Mouse (Mus musculus) testis, adult 2 months (tissue): ENCODE results near the gene Mgll. TPM values are rescaled to one million over a fixed set of nuclear protein-coding genes. Genes with fewer than 3 reads are reported as not detected.

ENCODE experiments used
- H3K27ac ChIP-seq: fragments of 200-500 bp; 2 replicates; pipeline ENCODE4 v1.5.1; 2012; ENCODE audit warnings: low read depth, low read length; ENCODE audit not compliant: control insufficient read depth, insufficient read depth
- H3K27me3 ChIP-seq: fragments of 200-500 bp; 2 replicates; pipeline ENCODE4 v1.6.1; 2012; ENCODE audit warnings: mild to moderate bottlenecking, low read length, moderate library complexity; ENCODE audit not compliant: control insufficient read depth, insufficient read depth
- H3K36me3 ChIP-seq: fragments of 200-500 bp; 2 replicates; pipeline ENCODE4 v1.6.1; 2012; ENCODE audit warnings: mild to moderate bottlenecking, low read length; ENCODE audit not compliant: control insufficient read depth, insufficient read depth
- H3K4me1 ChIP-seq: fragments of 200-500 bp; 2 replicates; pipeline ENCODE4 v1.6.1; 2012; ENCODE audit warnings: low read length; ENCODE audit not compliant: control insufficient read depth, insufficient read depth
- H3K4me3 ChIP-seq: fragments of 200-500 bp; 2 replicates; pipeline ENCODE4 v1.5.1; 2012; ENCODE audit warnings: low read depth, mild to moderate bottlenecking, low read length, moderate library complexity, mixed read lengths; ENCODE audit not compliant: control insufficient read depth
- CTCF ChIP-seq: fragments of 200-500 bp; IDR thresholded peaks from 2 replicates; pipeline ENCODE4 v1.5.1; 2012; ENCODE audit warnings: low read depth, mild to moderate bottlenecking, inconsistent platforms, low read length, moderate library complexity; ENCODE audit not compliant: control insufficient read depth, insufficient read depth, insufficient replicate concordance
- POLR2A ChIP-seq: fragments of 200-500 bp; IDR thresholded peaks from 2 replicates; pipeline ENCODE4 v1.6.1; 2012; ENCODE audit warnings: low read depth, mild to moderate bottlenecking, inconsistent platforms, low read length, moderate library complexity; ENCODE audit not compliant: control insufficient read depth
- polyA plus RNA-seq: library from polyadenylated mRNA; depleted of rRNA; stranded (reverse); fragments of >200 nt; gene quantifications from 2 replicates; pipeline ENCODE4 v1.2.3, GENCODE M21; 2012

Gene Mgll
- polyA plus RNA-seq, 1 experiment: 38.5 TPM

GRCm38 (mm10) chr6:88860914-88861313 is 136.7 kb downstream of the Mgll start:
- Histone ChIP-seq H3K36me3 (no peaks in the 10 kb centered on the region), H3K27me3 (no peaks in the 10 kb centered on the region), H3K4me1 (no peaks in the 10 kb centered on the region), H3K27ac (no peak overlapping the region), H3K4me3 (no peak overlapping the region)
- TF ChIP-seq CTCF (peak; percentile 40; the same call in 1 of the 2 replicates), POLR2A (no peak)

GRCm38 (mm10) chr6:88865704-88866103 is 141.5 kb downstream of the Mgll start:
- Histone ChIP-seq H3K27me3 (no peaks in the 10 kb centered on the region), H3K4me3 (no peak overlapping the region), H3K27ac (no peak overlapping the region), H3K4me1 (no peaks in the 10 kb centered on the region), H3K36me3 (no peaks in the 10 kb centered on the region)
- TF ChIP-seq POLR2A: no peak

- Histone ChIP-seq H3K4me1 (peaks cover 8% of the 10 kb centered on the region), H3K36me3 (no peaks in the 10 kb centered on the region), H3K4me3 (no peak overlapping the region), H3K27ac (no peak overlapping the region), H3K27me3 (no peaks in the 10 kb centered on the region)
- no peak for TF ChIP-seq POLR2A
Observed at GRCm38 (mm10) chr6:88869459-88869858, 145.2 kb downstream of the Mgll start.

DNA sequence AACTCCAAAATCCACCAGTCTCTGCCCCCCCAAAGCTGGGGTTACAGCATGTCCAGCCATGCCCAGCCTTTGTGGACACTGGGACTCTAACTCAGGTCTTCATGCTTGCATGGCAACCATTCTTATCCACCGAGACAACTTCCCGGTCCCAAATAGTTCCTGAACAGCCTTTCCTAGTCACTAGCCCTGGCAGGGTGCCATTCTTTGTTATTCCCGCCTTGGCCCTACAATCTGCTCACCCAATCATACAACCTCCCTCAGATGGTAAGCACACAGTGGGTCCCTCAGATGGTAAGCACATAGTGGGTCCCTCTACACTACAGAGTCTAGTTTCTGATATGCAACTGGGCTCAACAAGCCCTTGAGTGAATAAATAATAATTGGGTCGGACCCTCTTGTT is 146.4 kb downstream of the Mgll start:
- H3K27ac ChIP-seq: no peak overlapping the region
- H3K4me1 ChIP-seq: peaks cover 16% of the 10 kb centered on the region
- no peak for TF ChIP-seq POLR2A
- no peak for TF ChIP-seq CTCF
- no peak overlapping the region for H3K4me3 ChIP-seq
- no peaks in the 10 kb centered on the region for H3K27me3 ChIP-seq
- H3K36me3 ChIP-seq: no peaks in the 10 kb centered on the region

DNA sequence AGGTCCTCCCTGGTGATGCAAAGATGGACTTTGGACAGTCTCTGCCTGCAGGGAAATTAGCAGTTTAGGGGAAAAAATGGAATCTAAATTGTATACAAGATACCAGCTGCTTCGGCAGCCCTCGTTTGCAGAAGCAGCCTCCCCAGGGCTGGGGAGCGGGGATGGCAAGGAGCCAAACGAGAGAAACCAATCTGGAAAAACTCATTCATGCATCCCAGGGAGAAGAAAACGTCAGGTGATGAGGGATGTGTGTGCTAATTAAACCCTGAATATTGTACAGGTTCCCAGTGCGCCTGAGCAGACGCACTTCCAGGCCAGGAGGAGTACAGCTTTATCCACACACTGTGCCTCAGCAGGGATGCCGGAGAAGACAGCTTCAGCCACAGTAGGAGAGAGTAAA is 147.3 kb downstream of the Mgll start:
- TF ChIP-seq POLR2A (no peak), CTCF (no peak)
- Histone ChIP-seq H3K27me3 (no peaks in the 10 kb centered on the region), H3K27ac (no peak overlapping the region), H3K36me3 (no peaks in the 10 kb centered on the region), H3K4me3 (no peak overlapping the region), H3K4me1 (peaks cover 16% of the 10 kb centered on the region)

GRCm38 (mm10) chr6:88872811-88873210 is 148.6 kb downstream of the Mgll start:
- TF ChIP-seq POLR2A (no peak), CTCF (no peak)
- H3K27me3 ChIP-seq: no peaks in the 10 kb centered on the region
- no peak overlapping the region for H3K4me3 ChIP-seq
- H3K27ac ChIP-seq: no peak overlapping the region
- peaks cover 16% of the 10 kb centered on the region for H3K4me1 ChIP-seq
- no peaks in the 10 kb centered on the region for H3K36me3 ChIP-seq

DNA sequence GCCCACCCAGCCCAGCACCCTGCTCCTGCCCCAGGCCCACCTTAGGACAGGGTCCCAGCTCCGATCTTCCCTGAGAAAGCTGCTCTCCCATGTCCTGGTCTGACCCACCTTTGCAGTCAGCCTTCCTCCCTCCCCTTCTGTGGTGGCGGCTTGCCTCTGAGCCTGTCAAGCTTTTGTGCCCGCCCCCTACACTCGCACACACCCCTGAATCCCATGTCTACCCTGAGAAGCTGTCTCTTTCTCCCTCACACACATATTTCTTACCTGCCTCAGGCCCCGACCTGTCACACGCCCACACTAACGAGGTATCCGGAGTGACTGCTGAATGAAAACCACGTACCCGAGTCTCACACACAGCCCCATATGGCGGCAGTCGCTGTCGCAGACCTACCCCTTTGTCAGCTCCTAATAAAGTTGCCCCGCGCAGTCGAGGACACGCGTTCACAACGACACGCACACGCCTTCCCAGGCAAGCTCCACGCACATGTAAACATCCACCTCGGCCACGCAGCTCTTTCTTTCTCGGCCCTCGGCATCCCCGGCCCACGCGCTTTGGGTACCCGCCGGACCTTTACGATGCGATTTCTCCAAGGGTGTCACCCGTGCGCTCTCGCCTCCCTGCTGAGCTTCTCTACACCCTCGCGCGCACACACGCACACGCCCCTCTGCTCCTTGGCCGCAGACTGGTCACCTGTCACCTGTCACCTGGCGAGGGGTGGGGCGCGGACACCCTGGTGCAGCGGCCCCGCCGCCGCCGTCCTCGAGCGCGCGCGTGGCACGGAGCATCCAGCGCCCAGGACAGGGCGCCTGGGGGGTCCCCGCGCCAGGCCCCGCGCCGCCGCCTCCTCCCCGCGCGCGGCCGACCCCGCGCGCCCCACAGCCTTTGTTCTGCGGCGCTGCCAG is 150.0 kb downstream of the Mgll start:
- TF ChIP-seq POLR2A (no peak), CTCF (no peak)
- no peaks in the 10 kb centered on the region for H3K27me3 ChIP-seq
- no peak overlapping the region for H3K27ac ChIP-seq
- no peaks in the 10 kb centered on the region for H3K36me3 ChIP-seq
- peak overlapping the region; percentile 85 for H3K4me3 ChIP-seq
- peaks cover 16% of the 10 kb centered on the region for H3K4me1 ChIP-seq
